Mouse (Mus musculus) Patski (cell line): ENCODE data around the gene Pcdh9. TPM values are rescaled to one million over a fixed set of nuclear protein-coding genes. Genes with fewer than 3 reads are reported as not detected.
"Not testable (repeated sequence)": the region's sequence is repeated elsewhere in the genome, so short reads cannot be mapped to it uniquely, and the experiment has no call there.

Source experiments
- ATAC-seq: fragments of 100-300 bp; one replicate; pipeline ENCODE4 v1.8.0; 2021
- CTCF ChIA-PET: fragments of 350-600 bp; sonication (Branson Sonifier 250); formaldehyde crosslinking; loops from one replicate; lab custom pipeline; 2022; ENCODE audit warnings: inconsistent platforms; lab: Charles Lee
- POLR2A ChIA-PET: fragments of 350-600 bp; sonication (Branson Sonifier 250); formaldehyde crosslinking; loops from one replicate; lab custom pipeline; 2022; ENCODE audit warnings: antibody characterized with exemption, inconsistent platforms; lab: Charles Lee
- DNase-seq: peaks from one replicate; pipeline ENCODE4 v3.0.0-alpha.2; 2011; ENCODE audit warnings: low read depth, low spot score
- H3K27me3 ChIP-seq: fragments of 371-371 bp; one replicate; pipeline ENCODE4 v1.5.1; 2021
- CTCF ChIP-seq: fragments of 100-300 bp; IDR thresholded peaks from one replicate; pipeline ENCODE4 v1.5.1; 2021
- in situ Hi-C: fragments of 300-500 bp; cut with MboI; formaldehyde crosslinking; loops from 3 replicates; pipeline ENCODE4 v1.11.1; 2018; ENCODE audit warnings: low pct_unique_long_range_greater_than_20kb, mixed read lengths
- polyA plus RNA-seq: library from polyadenylated mRNA; unstranded; gene quantifications from one replicate; pipeline ENCODE4 v1.2.3, GENCODE M21; 2021

Pcdh9 gene
- polyA plus RNA-seq, 1 experiment from 2014 or later, result not detected

DNA sequence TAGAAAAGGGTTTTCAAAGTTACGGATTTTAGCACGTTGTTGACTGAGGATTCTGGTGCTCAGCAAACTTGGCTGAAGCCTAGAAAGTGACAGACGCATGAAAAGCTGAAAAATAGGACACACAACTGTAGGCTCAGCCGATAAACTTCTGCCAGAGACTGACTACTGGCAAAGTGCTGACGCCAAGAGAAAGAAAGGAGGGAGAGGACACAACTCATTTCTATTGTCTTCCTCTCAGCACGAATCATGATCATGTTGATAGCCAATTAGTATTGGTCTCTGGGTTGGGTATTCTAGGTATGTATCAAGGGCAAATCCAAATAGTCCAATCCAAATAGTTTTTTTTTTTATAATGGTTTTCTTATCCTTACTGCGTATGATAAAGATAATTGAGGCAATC, 605.3 kb downstream of the Pcdh9 start:
- ATAC-seq, result no peak
- TF ChIP-seq CTCF, result no peak
- in situ Hi-C loops, result no loop called here
- peaks cover 12% of the 10 kb centered on the region for H3K27me3 ChIP-seq
- no peak for DNase-seq
- ChIA-PET CTCF (interaction anchor here (0.8 kb wide), 1 partner anchor 29 kb away, joined by 3 read pairs; no protein-coding TSS in a partner anchor), POLR2A (no interaction called here)

DNA sequence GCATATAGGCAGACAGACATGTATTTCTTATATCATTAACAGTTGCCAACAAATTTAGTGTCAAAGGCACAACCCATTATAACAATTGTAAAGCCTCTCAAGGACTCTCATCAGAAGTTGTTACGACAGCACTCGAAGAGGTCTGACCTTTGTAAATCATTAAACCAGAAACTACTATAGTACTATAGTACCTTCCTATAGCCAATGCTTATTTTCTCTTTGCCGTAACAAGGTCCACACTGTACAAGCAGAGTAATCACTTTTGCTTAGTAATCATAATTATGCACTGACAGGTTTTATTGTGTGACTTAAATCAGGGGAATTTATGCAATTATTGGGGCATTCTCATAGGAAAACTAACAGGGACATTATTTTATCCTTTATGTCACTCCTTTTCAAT, 606.5 kb downstream of the Pcdh9 start:
- ChIA-PET POLR2A (no interaction called here), CTCF (no interaction called here)
- no peak for ATAC-seq
- H3K27me3 ChIP-seq, result peaks cover 12% of the 10 kb centered on the region
- no peak for TF ChIP-seq CTCF
- DNase-seq, result no peak
- in situ Hi-C loops, result no loop called here

DNA sequence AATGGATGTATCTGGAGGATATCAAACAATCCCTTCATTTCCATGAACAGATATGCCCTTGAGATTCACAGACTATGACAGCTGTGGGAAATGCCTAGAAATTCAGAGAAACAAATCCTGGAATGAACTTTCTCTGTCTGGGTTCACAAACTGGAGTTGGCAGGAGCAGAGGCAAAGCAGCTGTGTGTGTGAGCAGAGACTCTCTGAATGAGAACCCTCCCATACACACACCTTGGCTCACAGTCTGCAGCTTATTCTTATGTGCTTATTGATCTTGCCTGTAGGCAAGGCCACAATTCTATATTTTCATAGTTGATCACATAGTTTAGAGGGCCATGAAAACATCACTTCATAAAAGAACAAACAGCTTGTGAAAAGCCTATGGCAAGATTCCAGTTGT, 614.8 kb downstream of the Pcdh9 start:
- DNase-seq, result no peak
- no peak for TF ChIP-seq CTCF
- CTCF ChIA-PET, result interaction anchor here (1.7 kb wide), 1 partner anchor 12 kb away, joined by 5 read pairs; no protein-coding TSS in a partner anchor
- in situ Hi-C loops, result no loop called here
- ATAC-seq, result no peak
- H3K27me3 ChIP-seq, result peaks cover 7% of the 10 kb centered on the region
- POLR2A ChIA-PET, result no interaction called here

DNA sequence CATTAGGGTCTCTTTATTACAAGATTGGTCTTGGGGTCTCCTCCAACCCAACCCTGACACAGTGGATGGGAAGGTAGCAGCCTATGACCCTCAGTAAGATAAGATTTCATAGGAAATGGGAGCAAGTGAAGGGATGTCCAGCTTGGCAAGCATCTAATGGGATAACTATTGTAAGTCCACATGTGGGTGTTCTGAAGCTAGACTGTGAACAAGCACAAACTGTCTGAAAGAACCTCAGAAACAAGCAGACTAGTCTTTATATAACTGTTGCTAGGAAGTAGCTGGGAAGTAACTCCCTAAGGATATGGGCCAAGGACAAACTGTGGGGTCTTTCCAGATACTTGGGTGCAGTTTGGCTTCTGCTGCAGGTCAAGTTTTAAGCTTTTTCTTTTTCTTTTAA, 615.7 kb downstream of the Pcdh9 start:
- ChIA-PET CTCF (interaction anchor here (1.7 kb wide), 1 partner anchor 13 kb away, joined by 5 read pairs; no protein-coding TSS in a partner anchor), POLR2A (no interaction called here)
- DNase-seq (no peak), ATAC-seq (no peak)
- in situ Hi-C loops, result no loop called here
- peaks cover 7% of the 10 kb centered on the region for H3K27me3 ChIP-seq
- no peak for TF ChIP-seq CTCF

DNA sequence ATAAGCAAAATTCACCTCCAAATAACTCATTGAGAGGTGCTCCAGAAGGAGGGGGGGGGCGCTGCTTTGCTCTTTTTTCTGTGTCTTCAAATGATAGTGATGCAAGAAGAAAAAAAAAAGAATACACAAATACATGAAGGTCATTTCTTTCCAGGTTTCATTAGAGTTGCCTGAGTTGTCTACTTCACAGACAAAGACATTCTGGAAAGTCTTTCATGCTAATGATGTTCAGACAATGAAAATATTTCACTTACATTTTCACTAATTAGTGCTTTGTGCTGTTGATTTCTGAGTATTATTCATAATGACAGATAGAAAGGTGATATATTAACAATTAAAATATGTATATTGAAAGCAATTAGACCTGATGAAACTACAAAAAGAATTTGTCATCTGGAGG, 637.1 kb downstream of the Pcdh9 start:
- ChIA-PET CTCF (no interaction called here), POLR2A (no interaction called here)
- in situ Hi-C loops, result no loop called here
- no peak for TF ChIP-seq CTCF
- ATAC-seq (no peak), DNase-seq (no peak)
- peaks cover 42% of the 10 kb centered on the region for H3K27me3 ChIP-seq

DNA sequence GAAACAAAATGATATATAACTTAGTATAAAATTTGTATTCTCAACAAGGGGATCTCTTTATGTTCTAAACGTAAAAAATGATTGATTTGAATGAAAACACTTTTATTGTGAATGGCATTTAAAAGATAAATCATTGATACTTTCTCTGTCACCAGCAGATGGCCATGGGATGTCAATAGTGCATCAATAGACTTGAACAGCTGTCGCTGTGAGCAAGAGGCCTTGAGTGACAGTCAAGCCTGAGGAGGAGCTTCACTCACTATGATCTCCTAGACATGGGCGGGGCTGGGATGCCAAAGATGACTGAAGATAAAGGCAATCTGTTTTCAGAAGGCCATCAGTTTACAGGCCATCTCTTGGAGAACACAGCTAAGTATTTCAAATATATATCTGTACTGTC, 650.2 kb downstream of the Pcdh9 start:
- DNase-seq, result no peak
- peaks cover 12% of the 10 kb centered on the region for H3K27me3 ChIP-seq
- in situ Hi-C loops, result no loop called here
- CTCF ChIA-PET, result no interaction called here
- no peak for TF ChIP-seq CTCF
- POLR2A ChIA-PET, result no interaction called here
- no peak for ATAC-seq

DNA sequence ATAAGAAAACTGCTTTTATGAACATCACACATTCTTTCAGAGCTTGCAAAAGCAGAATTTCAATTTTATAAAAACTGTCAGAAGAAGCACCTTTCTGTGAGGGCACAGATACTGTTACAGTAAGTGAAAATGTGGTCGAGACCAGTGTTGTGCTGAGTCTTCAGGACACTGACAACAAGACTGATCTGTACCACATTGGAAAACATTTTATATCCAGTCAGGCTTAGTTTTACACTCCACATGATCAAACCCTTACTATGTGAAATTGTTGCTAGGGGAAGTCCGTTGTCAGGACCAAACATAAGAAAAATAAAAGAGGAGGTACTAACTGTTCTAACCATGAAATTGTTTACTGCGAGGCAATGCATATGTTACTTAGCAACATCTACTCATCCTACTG, 656.1 kb downstream of the Pcdh9 start:
- POLR2A ChIA-PET, result no interaction called here
- no peak for TF ChIP-seq CTCF
- CTCF ChIA-PET, result interaction anchor here (1.9 kb wide), 1 partner anchor 11 kb away, joined by 5 read pairs; no protein-coding TSS in a partner anchor
- DNase-seq (no peak), ATAC-seq (no peak)
- in situ Hi-C loops, result no loop called here
- H3K27me3 ChIP-seq, result peaks cover 6% of the 10 kb centered on the region

DNA sequence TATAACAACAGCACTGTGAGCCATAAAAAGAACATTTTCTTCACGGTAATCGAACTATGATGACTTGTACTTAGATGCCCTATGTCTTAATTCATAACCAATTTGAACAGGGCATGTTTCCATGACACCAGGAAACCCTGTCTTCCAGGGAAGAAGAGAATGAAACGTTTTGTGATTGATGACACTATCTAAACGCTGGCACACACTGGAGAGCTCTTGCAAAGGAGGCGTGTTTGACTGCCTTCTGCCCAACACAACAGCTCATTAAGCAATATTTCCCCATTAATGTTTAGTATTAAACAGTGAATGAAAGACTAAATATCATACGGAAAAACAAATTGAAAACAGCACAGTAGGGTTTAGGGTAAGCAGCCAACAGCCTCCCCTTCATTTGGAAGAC, 656.9 kb downstream of the Pcdh9 start:
- ChIA-PET POLR2A (no interaction called here), CTCF (interaction anchor here (1.9 kb wide), 1 partner anchor 10 kb away, joined by 5 read pairs; no protein-coding TSS in a partner anchor)
- no peak for TF ChIP-seq CTCF
- in situ Hi-C loops, result no loop called here
- no peak for ATAC-seq
- peaks cover 6% of the 10 kb centered on the region for H3K27me3 ChIP-seq
- DNase-seq, result no peak

DNA sequence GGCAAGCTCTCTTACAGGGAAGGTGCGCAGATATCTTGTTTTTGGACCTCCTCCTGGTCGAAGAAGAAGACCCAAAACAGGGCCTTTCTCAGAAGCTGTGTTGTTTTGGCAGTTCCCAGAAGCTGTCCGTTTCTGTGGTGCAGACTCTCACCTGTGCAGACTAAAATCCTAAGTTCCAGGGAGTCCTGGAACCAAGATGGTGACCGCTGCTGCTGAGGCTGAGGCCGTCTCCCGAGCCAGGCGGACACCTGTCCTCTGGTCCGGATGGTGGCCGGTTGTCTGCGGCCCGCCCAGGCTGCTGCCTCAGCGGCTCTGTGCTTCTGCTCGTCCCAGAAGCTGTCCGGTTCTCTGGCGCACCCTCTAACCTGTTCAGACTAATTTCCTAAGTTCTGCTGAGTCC, 675.6 kb downstream of the Pcdh9 start:
- POLR2A ChIA-PET, CTCF ChIA-PET, DNase-seq, ATAC-seq, in situ Hi-C loops, H3K27me3 ChIP-seq: not testable (repeated sequence)

DNA sequence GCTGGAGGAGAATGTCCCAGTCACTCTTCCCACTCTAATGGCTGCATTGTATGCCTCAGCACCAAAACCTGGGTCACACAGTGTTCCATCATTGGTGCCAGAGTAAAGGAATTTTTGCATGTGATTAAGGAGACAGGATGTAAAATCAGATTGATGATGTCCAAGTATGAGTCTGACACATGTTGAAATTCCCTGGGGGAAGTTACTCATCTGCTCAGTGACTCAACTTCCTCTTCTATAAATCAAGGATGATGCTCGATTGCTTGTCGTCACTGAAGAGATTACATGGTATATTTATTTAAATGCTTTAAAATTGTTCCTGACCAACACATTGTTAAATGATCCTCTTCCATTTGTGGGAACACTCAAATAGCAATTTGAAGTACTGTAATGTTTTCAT, 690.7 kb downstream of the Pcdh9 start:
- H3K27me3 ChIP-seq, result no peaks in the 10 kb centered on the region
- ChIA-PET CTCF (no interaction called here), POLR2A (no interaction called here)
- TF ChIP-seq CTCF, result no peak
- DNase-seq (no peak), ATAC-seq (no peak)
- in situ Hi-C loops, result no loop called here

DNA sequence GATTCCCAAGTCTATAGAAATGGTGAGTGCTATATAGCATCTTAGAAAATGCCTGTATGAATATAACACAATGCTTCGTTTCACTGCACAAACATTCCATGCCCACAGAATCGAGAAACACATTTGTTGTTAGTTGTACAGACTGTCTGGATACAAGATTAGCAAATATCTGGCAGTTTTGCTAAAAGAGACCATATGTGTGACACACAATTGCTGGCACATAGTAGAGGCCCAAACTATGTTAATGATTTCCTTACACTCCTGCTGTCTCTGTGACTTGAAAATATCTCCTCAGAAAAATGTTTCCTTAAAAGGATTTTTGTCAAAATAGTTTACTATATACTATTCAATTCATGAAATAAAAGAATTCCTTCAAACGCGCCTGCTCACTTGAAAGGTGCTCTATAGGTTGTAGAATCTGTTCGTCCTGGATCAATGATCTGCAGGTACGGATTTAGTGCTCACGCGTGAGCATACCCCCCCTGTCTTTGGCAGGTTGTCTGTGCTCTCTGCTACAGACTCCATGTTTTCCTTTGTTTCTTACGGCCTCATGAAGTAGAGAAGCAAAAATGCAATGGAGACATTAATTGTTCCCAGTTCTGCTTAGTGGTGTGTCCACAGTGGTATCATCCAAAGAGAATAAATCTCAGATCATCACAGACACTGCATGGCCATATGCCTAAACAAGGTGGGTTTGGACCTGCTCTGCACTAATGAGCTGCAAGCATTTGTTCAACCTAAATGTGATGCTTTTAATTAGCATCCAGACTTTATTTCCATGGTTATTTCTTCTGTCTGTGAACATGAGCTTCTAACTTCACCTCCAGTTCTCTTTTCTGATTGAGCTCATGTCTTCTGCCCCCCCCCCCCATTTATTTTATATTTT, 707.6 kb downstream of the Pcdh9 start:
- ChIA-PET CTCF (interaction anchor here (0.8 to 1.0 kb wide), 2 partner anchors 65 to 121 kb away, joined by 3 read pairs; no protein-coding TSS in a partner anchor), POLR2A (no interaction called here)
- no peak for ATAC-seq
- peaks cover 10% of the 10 kb centered on the region for H3K27me3 ChIP-seq
- DNase-seq, result no peak
- no peak for TF ChIP-seq CTCF
- in situ Hi-C loops, result no loop called here
